In the genomic region with DNA sequence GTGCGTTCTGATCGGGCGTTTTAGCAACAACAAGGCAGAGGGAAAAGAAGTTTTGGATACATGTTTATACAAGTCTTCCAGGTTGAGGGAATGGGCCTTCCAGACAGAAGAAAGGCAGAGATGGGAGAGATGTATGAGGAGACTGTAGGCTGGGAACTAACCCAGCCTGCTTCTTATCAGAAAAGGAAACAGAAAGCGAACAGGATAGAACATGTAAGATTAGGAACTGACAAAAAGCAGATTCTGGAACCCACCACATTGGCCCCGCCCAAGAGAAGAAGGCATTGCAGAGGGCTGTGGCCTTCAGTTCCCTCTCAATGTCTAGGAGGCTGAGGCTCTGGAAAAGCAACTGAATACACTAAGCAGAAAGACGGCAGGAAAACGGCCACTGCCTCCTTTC, we compare ENCODE assay signal across 9 mouse cellular contexts. TPM values are rescaled to one million over a fixed set of nuclear protein-coding genes. Genes with fewer than 3 reads are reported as not detected.
DNase-seq lines count a peak whose midpoint lies in the region; ATAC-seq lines count a peak whose summit lies in the region.
"Had no signal": no experiment of that assay in that cellular context is flagged by ENCODE, and none has a peak within 500 bp of the region (broad histone marks: within the 10 kb centered on the region; RNA-seq: fewer than 3 reads in every experiment).

No protein-coding gene starts in this region.

- no peaks in the 10 kb centered on the region for H3K9me3 ChIP-seq in heart, embryonic 10.5 days
- H3K9me3 ChIP-seq in megakaryocyte, embryonic 14.5 days: no peaks in the 10 kb centered on the region
- no peaks in the 10 kb centered on the region for H3K9me3 ChIP-seq in midbrain, embryonic 11.5 days (ENCODE audit: control insufficient read depth, low read length)
- H3K9me3 ChIP-seq in forebrain, embryonic 16.5 days (ENCODE audit: control insufficient read depth, low read length): no peaks in the 10 kb centered on the region
- H3K9me3 ChIP-seq: lung, embryonic 15.5 days had no signal

- H3K27me3 ChIP-seq in heart, embryonic 10.5 days (ENCODE audit: insufficient read depth, poor library complexity, severe bottlenecking): peaks cover 9% of the 10 kb centered on the region; the same call in 1 of the 2 replicates
- H3K27me3 ChIP-seq in megakaryocyte, embryonic 14.5 days (replicated peaks): no peaks in the 10 kb centered on the region
- H3K27me3 ChIP-seq in midbrain, embryonic 11.5 days (ENCODE audit: control insufficient read depth, insufficient read depth, low read length): peaks cover 7% of the 10 kb centered on the region
- 0 out of 2 replicates have a peak, but pooled peaks cover 2% of the 10 kb centered on the region for H3K27me3 ChIP-seq in forebrain, embryonic 16.5 days (replicated peaks; ENCODE audit: control insufficient read depth, insufficient read depth, low read length)

- H3K36me3 ChIP-seq in heart, embryonic 10.5 days: no peaks in the 10 kb centered on the region
- peaks cover 3% of the 10 kb centered on the region for H3K36me3 ChIP-seq in megakaryocyte, embryonic 14.5 days (replicated peaks; ENCODE audit: low read length)
- H3K36me3 ChIP-seq in midbrain, embryonic 11.5 days (ENCODE audit: control insufficient read depth, insufficient read depth, low read length): no peaks in the 10 kb centered on the region
- H3K36me3 ChIP-seq in forebrain, embryonic 16.5 days (ENCODE audit: control insufficient read depth, insufficient read depth): no peaks in the 10 kb centered on the region
- H3K36me3 ChIP-seq: lung, embryonic 15.5 days had no signal

- no peak overlapping the region for H3K9ac ChIP-seq in midbrain, embryonic 11.5 days (ENCODE audit: low read length)
- no peak overlapping the region for H3K9ac ChIP-seq in forebrain, embryonic 16.5 days (replicated peaks; ENCODE audit: low read depth, low read length)
- H3K9ac ChIP-seq: lung, embryonic 15.5 days had no signal

- H3K27ac ChIP-seq in heart, embryonic 10.5 days: no peak overlapping the region
- H3K27ac ChIP-seq in midbrain, embryonic 11.5 days (ENCODE audit: low read depth, low read length): no peak overlapping the region
- H3K27ac ChIP-seq in forebrain, embryonic 16.5 days (ENCODE audit: low read length): no peak overlapping the region
- H3K27ac ChIP-seq: lung, embryonic 15.5 days had no signal

- peak; percentile 49 for ATAC-seq in granulocyte monocyte progenitor cell, adult 5-6 weeks (replicated peaks; ENCODE audit: poor library complexity, severe bottlenecking)
- ATAC-seq in midbrain, embryonic 11.5 days (ENCODE audit: low FRiP score): no peak
- no peak for ATAC-seq in forebrain, embryonic 16.5 days

- H3K4me1 ChIP-seq in heart, embryonic 10.5 days: peaks cover 9% of the 10 kb centered on the region; the same call in 1 of the 2 replicates
- H3K4me1 ChIP-seq in megakaryocyte, embryonic 14.5 days: peaks cover 33% of the 10 kb centered on the region
- no peaks in the 10 kb centered on the region for H3K4me1 ChIP-seq in midbrain, embryonic 11.5 days (ENCODE audit: control insufficient read depth, insufficient read depth, low read length)
- H3K4me1 ChIP-seq in forebrain, embryonic 16.5 days (replicated peaks; ENCODE audit: control insufficient read depth, insufficient read depth, low read length): peaks cover 6% of the 10 kb centered on the region

- H3K4me3 ChIP-seq in heart, embryonic 10.5 days: peak overlapping the region; percentile 15; the same call in 1 of the 2 replicates
- H3K4me3 ChIP-seq in megakaryocyte, embryonic 14.5 days (replicated peaks): peak overlapping the region; percentile 50
- H3K4me3 ChIP-seq in midbrain, embryonic 11.5 days (ENCODE audit: low read depth, low read length): no peak overlapping the region
- no peak overlapping the region for H3K4me3 ChIP-seq in forebrain, embryonic 16.5 days (replicated peaks; ENCODE audit: low read length)
- H3K4me3 ChIP-seq: lung, embryonic 15.5 days had no signal

- H3K4me2 ChIP-seq in midbrain, embryonic 11.5 days: no peak overlapping the region
- no peak overlapping the region for H3K4me2 ChIP-seq in forebrain, embryonic 16.5 days (ENCODE audit: low read length)
- H3K4me2 ChIP-seq: lung, embryonic 15.5 days had no signal

- DNase-seq in heart, embryonic 10.5 days (ENCODE audit: low spot score): no peak
- no peak for DNase-seq in heart, adult 8-10 months (ENCODE audit: low spot score)
- DNase-seq in CD4-positive helper T cell, adult 2 months (ENCODE audit: low read depth, low spot score): peak; percentile 28
- DNase-seq in midbrain, embryonic 11.5 days (ENCODE audit: low spot score, missing footprints): no peak
- no peak for DNase-seq in layer of hippocampus, adult 9-11 months

- WGBS in heart, embryonic 10.5 days: 45% methylated on average over 7 of the region's 7 CpGs
- WGBS in midbrain, embryonic 11.5 days: 85% methylated on average over 7 of the region's 7 CpGs
- WGBS in forebrain, embryonic 16.5 days: 86% methylated on average over 7 of the region's 7 CpGs

RNA-seq across cellular contexts. Expression of a gene that starts 2.2 kb away (rescaled TPM):
- polyA plus RNA-seq in heart, embryonic 10.5 days (2016; fragmentation: Nextera tagmentation; extraction: Ambion mirVana): 7.5 and 7.7 TPM in 2 replicates
- 1 to 10 TPM; 3.1 to 4.4 (median 3.9) TPM for total RNA-seq in heart, adult 8-10 months (2022)
- total RNA-seq in granulocyte monocyte progenitor cell, adult 5-6 weeks (2014; fragmentation: Nextera tagmentation): 16.4 and 18.0 TPM in 2 replicates
- total RNA-seq in granulocyte monocyte progenitor cell, adult 5-6 weeks (2017): 20.0 and 28.2 TPM in 2 replicates
- 2.1 and 7.7 TPM in 2 replicates for polyA plus RNA-seq in megakaryocyte, embryonic 14.5 days (2012; ENCODE audit: insufficient read depth, low replicate concordance)
- 5.4 and 5.5 TPM in 2 replicates for polyA plus RNA-seq in midbrain, embryonic 11.5 days (2014; fragmentation: Nextera tagmentation; extraction: Ambion mirVana)
- 10.2 and 10.5 TPM in 2 replicates for polyA plus RNA-seq in forebrain, embryonic 16.5 days (2015; fragmentation: Nextera tagmentation; extraction: Ambion mirVana)

RNA-seq across cellular contexts. Expression of a gene that starts 56.6 kb away (rescaled TPM):
- 38.2 and 58.5 TPM in 2 replicates for polyA plus RNA-seq in heart, embryonic 10.5 days (2016; fragmentation: Nextera tagmentation; extraction: Ambion mirVana)
- 10 to 100 TPM; 19.0 to 22.9 (median 20.3) TPM for total RNA-seq in heart, adult 8-10 months (2022)
- total RNA-seq in granulocyte monocyte progenitor cell, adult 5-6 weeks (2014; fragmentation: Nextera tagmentation): 56.0 and 88.6 TPM in 2 replicates
- 57.4 and 59.7 TPM in 2 replicates for total RNA-seq in granulocyte monocyte progenitor cell, adult 5-6 weeks (2017)
- polyA plus RNA-seq in megakaryocyte, embryonic 14.5 days (2012; ENCODE audit: insufficient read depth, low replicate concordance): 2.3 and 27.8 TPM in 2 replicates
- polyA plus RNA-seq in midbrain, embryonic 11.5 days (2014; fragmentation: Nextera tagmentation; extraction: Ambion mirVana): 70.9 and 73.9 TPM in 2 replicates
- polyA plus RNA-seq in forebrain, embryonic 16.5 days (2015; fragmentation: Nextera tagmentation; extraction: Ambion mirVana): 83.0 and 83.1 TPM in 2 replicates

Comparison
In these comparisons a context has a peak if more than half of its experiments do, and no peak if none do; other contexts are left out.
1. H3K4me3 ChIP-seq: peak in heart, embryonic 10.5 days (single experiment) and megakaryocyte, embryonic 14.5 days (single experiment); none in midbrain, embryonic 11.5 days (single experiment) and forebrain, embryonic 16.5 days (single experiment).